Mouse (Mus musculus) forebrain, embryonic 12.5 days (tissue): ENCODE measurements around the gene Lurap1l. TPM values are rescaled to one million over a fixed set of nuclear protein-coding genes. Genes with fewer than 3 reads are reported as not detected.
"Not testable (repeated sequence)": the region's sequence is repeated elsewhere in the genome, so short reads cannot be mapped to it uniquely, and the experiment has no call there.

Experiments used
- ATAC-seq: fragments of 200-750 bp; cut with Nextera tagmentation; 2 replicates; pipeline ENCODE4 v1.8.0; 2017; ENCODE audit warnings: moderate TSS enrichment; ENCODE audit not compliant: low FRiP score
- H3K27ac ChIP-seq: fragments of 300-500 bp; sonication (generic); 2 replicates; pipeline ENCODE4 v1.5.1; 2016; ENCODE audit warnings: mild to moderate bottlenecking
- H3K27me3 ChIP-seq: fragments of 300-500 bp; sonication (generic); 2 replicates; pipeline ENCODE4 v1.6.1; 2016; ENCODE audit warnings: mild to moderate bottlenecking
- H3K36me3 ChIP-seq: fragments of 300-500 bp; sonication (generic); replicated peaks from 2 replicates; pipeline ENCODE4 v1.6.1; 2016; ENCODE audit warnings: mild to moderate bottlenecking
- H3K4me1 ChIP-seq: fragments of 300-500 bp; sonication (generic); 2 replicates; pipeline ENCODE4 v1.6.1; 2016
- H3K4me2 ChIP-seq: fragments of 300-500 bp; sonication (generic); 2 replicates; pipeline ENCODE4 v1.6.1; 2016; ENCODE audit warnings: mild to moderate bottlenecking, moderate library complexity
- H3K4me3 ChIP-seq: fragments of 300-500 bp; sonication (generic); replicated peaks from 2 replicates; pipeline ENCODE4 v1.5.1; 2016; ENCODE audit warnings: mild to moderate bottlenecking
- H3K9ac ChIP-seq: fragments of 300-500 bp; sonication (generic); 2 replicates; pipeline ENCODE4 v1.6.1; 2016; ENCODE audit warnings: mild to moderate bottlenecking
- H3K9me3 ChIP-seq: fragments of 300-500 bp; sonication (generic); 2 replicates; pipeline ENCODE4 v1.6.1; 2016
- WGBS: fragments of 180-500 bp; shearing (Covaris S2); methylation state at CpG from one replicate; pipeline ENCODE4 v1.1.7; 2016; 5-methylcytosine and 5-hydroxymethylcytosine counted together
- polyA plus RNA-seq: library from polyadenylated mRNA; unstranded; fragments of >200 nt; fragmentation: Nextera tagmentation; extraction: Ambion mirVana; gene quantifications from 2 replicates; pipeline ENCODE4 v1.2.1, GENCODE M21; 2016

The Lurap1l gene
- polyA plus RNA-seq, 1 experiment from 2014 or later: 3.1 TPM

GRCm38 (mm10) chr4:80895278-80895894 lies 15.1 kb upstream of the Lurap1l start:
- no peak overlapping the region for H3K27ac ChIP-seq
- H3K9me3 ChIP-seq: no peaks in the 10 kb centered on the region
- ATAC-seq: no peak
- H3K36me3 ChIP-seq: no peaks in the 10 kb centered on the region
- WGBS: 68% methylated on average over 4 of the region's 4 CpGs
- H3K4me2 ChIP-seq: no peak overlapping the region
- H3K27me3 ChIP-seq: no peaks in the 10 kb centered on the region
- no peak overlapping the region for H3K4me3 ChIP-seq
- peaks cover 6% of the 10 kb centered on the region; the same call in 1 of the 2 replicates for H3K4me1 ChIP-seq
- no peak overlapping the region for H3K9ac ChIP-seq

GRCm38 (mm10) chr4:80906726-80907125 lies 3.7 kb upstream of the Lurap1l start:
- ATAC-seq: no peak

GRCm38 (mm10) chr4:80907973-80908372 lies 2.5 kb upstream of the Lurap1l start:
- 82% methylated on average over 5 of the region's 5 CpGs for WGBS
- H3K4me2 ChIP-seq: no peak overlapping the region
- no peaks in the 10 kb centered on the region for H3K36me3 ChIP-seq
- H3K27ac ChIP-seq: no peak overlapping the region
- H3K4me1 ChIP-seq: peaks cover 7% of the 10 kb centered on the region
- no peaks in the 10 kb centered on the region for H3K9me3 ChIP-seq
- no peak overlapping the region for H3K9ac ChIP-seq
- H3K4me3 ChIP-seq: no peak overlapping the region
- ATAC-seq: no peak
- H3K27me3 ChIP-seq: no peaks in the 10 kb centered on the region

More at GRCm38 (mm10) chr4:80906726-80907125, 3.7 kb upstream of the Lurap1l start:
- Histone ChIP-seq H3K9ac (no peak overlapping the region), H3K4me2 (no peak overlapping the region), H3K27ac (no peak overlapping the region), H3K4me1 (no peaks in the 10 kb centered on the region; the same call in 1 of the 2 replicates), H3K36me3 (no peaks in the 10 kb centered on the region), H3K27me3 (no peaks in the 10 kb centered on the region), H3K4me3 (no peak overlapping the region), H3K9me3 (no peaks in the 10 kb centered on the region)
- WGBS: 67% methylated on average over 3 of the region's 3 CpGs

GRCm38 (mm10) chr4:80908902-80909301 lies 1.5 kb upstream of the Lurap1l start:
- no peaks in the 10 kb centered on the region for H3K9me3 ChIP-seq
- WGBS: 81% methylated on average over 4 of the region's 4 CpGs

GRCm38 (mm10) chr4:80910871-80911701 lies 640 bp downstream of the Lurap1l start:
- Histone ChIP-seq H3K9ac (peak overlapping the region; percentile 75), H3K4me2 (peak overlapping the region; percentile 87), H3K27ac (peak overlapping the region; percentile 88), H3K4me3 (peak overlapping the region; percentile 68), H3K36me3 (no peaks in the 10 kb centered on the region), H3K4me1 (peaks cover 7% of the 10 kb centered on the region), H3K9me3 (no peaks in the 10 kb centered on the region), H3K27me3 (no peaks in the 10 kb centered on the region)
- peak; percentile 83 for ATAC-seq
- WGBS: under 1% methylated on average over 58 of the region's 58 CpGs

More at GRCm38 (mm10) chr4:80908902-80909301, 1.5 kb upstream of the Lurap1l start:
- no peak overlapping the region for H3K4me3 ChIP-seq
- ATAC-seq: no peak
- H3K4me1 ChIP-seq: peaks cover 7% of the 10 kb centered on the region
- H3K4me2 ChIP-seq: no peak overlapping the region
- no peaks in the 10 kb centered on the region for H3K36me3 ChIP-seq
- no peak overlapping the region for H3K27ac ChIP-seq
- H3K9ac ChIP-seq: no peak overlapping the region
- H3K27me3 ChIP-seq: no peaks in the 10 kb centered on the region

- WGBS: under 1% methylated on average over 26 of the region's 27 CpGs
- Histone ChIP-seq H3K27ac (peak overlapping the region; percentile 88), H3K27me3 (no peaks in the 10 kb centered on the region), H3K9ac (peak overlapping the region; percentile 75), H3K4me3 (peak overlapping the region; percentile 68), H3K4me2 (peak overlapping the region; percentile 87), H3K36me3 (no peaks in the 10 kb centered on the region), H3K9me3 (no peaks in the 10 kb centered on the region), H3K4me1 (peaks cover 7% of the 10 kb centered on the region)
- peak; percentile 92 for ATAC-seq
These were observed 1.5 kb downstream of the Lurap1l start for GRCm38 (mm10) chr4:80911706-80912540.

- H3K27ac ChIP-seq: no peak overlapping the region
- peaks cover 7% of the 10 kb centered on the region for H3K4me1 ChIP-seq
- WGBS: 91% methylated on average over 2 of the region's 2 CpGs
- H3K9ac ChIP-seq: no peak overlapping the region
- no peaks in the 10 kb centered on the region for H3K27me3 ChIP-seq
- no peak overlapping the region for H3K4me2 ChIP-seq
- no peak for ATAC-seq
- H3K4me3 ChIP-seq: no peak overlapping the region
- H3K36me3 ChIP-seq: no peaks in the 10 kb centered on the region
- H3K9me3 ChIP-seq: no peaks in the 10 kb centered on the region
These were observed 4.8 kb downstream of the Lurap1l start for GRCm38 (mm10) chr4:80915211-80915610.

GRCm38 (mm10) chr4:80916695-80917094 lies 6.2 kb downstream of the Lurap1l start:
- Histone ChIP-seq H3K4me3 (no peak overlapping the region), H3K4me2 (no peak overlapping the region), H3K4me1 (peaks cover 7% of the 10 kb centered on the region; the same call in 1 of the 2 replicates), H3K36me3 (no peaks in the 10 kb centered on the region), H3K9ac (no peak overlapping the region), H3K27me3 (no peaks in the 10 kb centered on the region), H3K27ac (no peak overlapping the region), H3K9me3 (no peaks in the 10 kb centered on the region)
- 78% methylated on average over 3 of the region's 3 CpGs for WGBS
- no peak for ATAC-seq

GRCm38 (mm10) chr4:80917128-80917527 lies 6.7 kb downstream of the Lurap1l start:
- H3K9ac ChIP-seq, ATAC-seq, H3K27me3 ChIP-seq, H3K4me2 ChIP-seq, H3K27ac ChIP-seq, H3K4me3 ChIP-seq, H3K36me3 ChIP-seq, H3K9me3 ChIP-seq, H3K4me1 ChIP-seq: not testable (repeated sequence)
- 75% methylated on average over 1 of the region's 1 CpGs for WGBS

- H3K36me3 ChIP-seq: no peaks in the 10 kb centered on the region
- H3K9me3 ChIP-seq: no peaks in the 10 kb centered on the region
- H3K27ac ChIP-seq: no peak overlapping the region
- 79% methylated on average over 3 of the region's 3 CpGs for WGBS
- H3K27me3 ChIP-seq: no peaks in the 10 kb centered on the region
- ATAC-seq: no peak
- no peak overlapping the region for H3K4me3 ChIP-seq
- H3K4me1 ChIP-seq: no peaks in the 10 kb centered on the region
- H3K9ac ChIP-seq: no peak overlapping the region
- no peak overlapping the region for H3K4me2 ChIP-seq
These were observed 7.4 kb downstream of the Lurap1l start for GRCm38 (mm10) chr4:80917812-80918211.

- Histone ChIP-seq H3K36me3 (no peaks in the 10 kb centered on the region), H3K27ac (no peak overlapping the region), H3K4me3 (no peak overlapping the region), H3K9ac (no peak overlapping the region), H3K9me3 (no peaks in the 10 kb centered on the region), H3K4me2 (no peak overlapping the region), H3K27me3 (no peaks in the 10 kb centered on the region), H3K4me1 (no peaks in the 10 kb centered on the region)
- ATAC-seq: no peak
- WGBS: 68% methylated on average over 3 of the region's 3 CpGs
These were observed 8.2 kb downstream of the Lurap1l start for GRCm38 (mm10) chr4:80918526-80919129.
